Mouse (Mus musculus) cerebral cortex, adult 2 months (tissue): ENCODE results near the gene Mpi.

Source experiments
- WGBS: fragments of 180-500 bp; shearing (Covaris S2); methylation state at CpG from one replicate; pipeline ENCODE4 v1.1.7; 2018; 5-methylcytosine and 5-hydroxymethylcytosine counted together

Gene Mpi

DNA sequence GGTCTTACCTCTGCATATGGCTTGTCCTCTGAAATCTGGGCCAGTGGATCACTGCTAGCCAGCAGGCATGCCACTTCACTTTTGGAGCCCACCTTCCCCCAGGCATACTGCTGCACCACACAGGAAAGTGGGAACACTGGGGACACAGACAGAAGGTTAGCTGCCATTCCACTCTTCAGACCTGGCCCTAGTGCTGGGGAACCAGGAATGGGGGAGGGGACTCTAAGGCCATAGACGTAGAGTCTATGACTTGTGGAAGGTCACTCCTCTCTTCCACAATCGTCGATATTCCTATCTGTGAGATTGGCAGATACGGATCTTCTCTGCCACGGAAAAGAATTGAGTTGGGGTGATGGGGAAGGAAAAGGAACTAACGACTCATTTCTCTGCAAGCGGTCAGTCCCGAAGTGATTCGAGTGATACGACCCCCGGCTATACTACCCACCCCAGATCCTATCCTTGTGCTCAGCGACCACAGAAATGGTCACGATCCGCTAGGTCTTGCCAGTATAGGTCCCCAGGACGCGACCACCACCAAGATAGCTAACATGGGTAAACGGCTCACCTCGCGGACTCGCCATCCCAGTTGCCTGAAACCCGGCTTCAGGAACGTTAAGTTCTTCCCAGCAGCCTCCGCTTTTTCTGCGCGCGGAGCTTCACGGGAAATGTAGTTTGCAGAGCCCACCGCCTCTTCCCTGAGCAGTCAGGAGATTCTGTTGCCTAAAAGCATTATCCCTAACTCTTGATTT, at the start of gene Mpi:
Gene Mpi (minus strand): TSS at position 625 of the 749 bp plus-strand sequence.
- under 1% methylated on average over 28 of the region's 28 CpGs for WGBS

DNA sequence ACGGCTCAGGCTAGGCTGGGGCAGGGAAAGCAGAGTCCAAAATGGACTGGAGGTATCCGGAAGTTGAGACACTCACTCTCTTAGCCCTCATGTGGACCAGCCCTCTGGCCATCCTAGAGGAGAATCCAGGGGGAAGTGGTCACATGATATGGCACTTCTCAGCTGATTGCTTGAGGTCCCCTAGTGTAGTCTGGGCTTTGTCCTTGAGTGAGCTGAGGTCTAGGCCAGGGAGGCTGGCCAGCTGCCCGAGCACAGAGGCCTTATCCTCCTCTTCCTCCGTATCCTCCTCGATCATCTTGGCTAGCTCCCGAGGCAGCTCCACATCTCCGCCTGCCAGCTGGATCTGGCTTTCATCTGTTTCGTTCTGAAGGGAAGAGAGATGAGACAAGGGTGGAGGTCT, 49.5 kb upstream of the Mpi start:
- WGBS = 53% methylated on average over 8 of the region's 8 CpGs

DNA sequence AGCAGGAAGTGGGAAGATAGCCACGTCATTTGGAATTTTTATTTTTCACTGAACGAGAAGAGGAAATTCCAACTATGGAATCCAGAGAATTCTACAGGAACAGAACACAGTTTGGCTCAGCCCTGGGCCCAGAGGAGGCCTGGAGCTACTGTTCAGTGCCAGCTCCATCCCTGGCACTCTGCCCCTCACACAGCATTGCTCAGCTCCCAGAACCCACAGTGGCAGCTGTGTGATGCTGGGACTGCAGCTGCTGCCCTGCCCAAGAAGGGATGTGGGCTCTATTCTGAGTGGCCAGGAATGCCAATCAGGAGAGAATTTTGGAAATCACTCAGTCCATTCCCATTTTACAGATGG, 48.8 kb upstream of the Mpi start:
- WGBS = 17% methylated on average over 2 of the region's 2 CpGs

DNA sequence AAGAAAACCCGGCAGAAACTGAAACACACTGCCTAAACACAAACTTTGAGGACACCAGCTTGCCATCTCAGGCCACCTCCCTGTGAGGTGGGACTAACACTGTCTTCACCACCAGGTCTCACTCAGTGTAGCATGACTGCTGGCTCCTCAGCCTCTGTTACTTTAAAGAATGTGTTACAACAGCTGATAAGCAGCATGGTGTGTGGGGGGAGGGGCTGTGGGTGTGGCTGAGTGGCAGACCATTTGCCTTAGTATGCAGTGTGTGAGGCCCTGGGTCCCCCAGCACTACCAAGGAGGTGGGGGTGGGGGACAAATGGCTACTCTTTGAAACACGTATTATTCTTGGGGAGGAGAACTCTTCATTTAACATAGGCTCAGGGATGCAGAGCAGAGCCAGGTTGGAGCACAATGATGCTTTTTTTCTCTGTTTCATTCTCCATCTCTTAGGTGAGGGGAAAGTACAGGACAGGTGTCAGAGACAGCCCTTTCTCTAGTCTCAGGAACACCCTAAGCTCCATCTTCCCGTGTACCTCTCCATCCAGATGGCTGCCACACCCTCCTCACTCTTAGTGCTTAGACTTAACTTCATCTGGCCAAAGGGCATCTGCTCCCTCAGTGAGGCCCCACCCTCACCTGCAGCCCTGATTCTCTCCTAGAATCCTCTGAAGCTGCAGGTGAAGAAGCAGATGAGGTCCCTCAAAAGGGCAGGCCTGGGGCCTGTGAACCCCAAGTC, 48.2 kb upstream of the Mpi start:
- 50% methylated on average over 3 of the region's 3 CpGs for WGBS

DNA sequence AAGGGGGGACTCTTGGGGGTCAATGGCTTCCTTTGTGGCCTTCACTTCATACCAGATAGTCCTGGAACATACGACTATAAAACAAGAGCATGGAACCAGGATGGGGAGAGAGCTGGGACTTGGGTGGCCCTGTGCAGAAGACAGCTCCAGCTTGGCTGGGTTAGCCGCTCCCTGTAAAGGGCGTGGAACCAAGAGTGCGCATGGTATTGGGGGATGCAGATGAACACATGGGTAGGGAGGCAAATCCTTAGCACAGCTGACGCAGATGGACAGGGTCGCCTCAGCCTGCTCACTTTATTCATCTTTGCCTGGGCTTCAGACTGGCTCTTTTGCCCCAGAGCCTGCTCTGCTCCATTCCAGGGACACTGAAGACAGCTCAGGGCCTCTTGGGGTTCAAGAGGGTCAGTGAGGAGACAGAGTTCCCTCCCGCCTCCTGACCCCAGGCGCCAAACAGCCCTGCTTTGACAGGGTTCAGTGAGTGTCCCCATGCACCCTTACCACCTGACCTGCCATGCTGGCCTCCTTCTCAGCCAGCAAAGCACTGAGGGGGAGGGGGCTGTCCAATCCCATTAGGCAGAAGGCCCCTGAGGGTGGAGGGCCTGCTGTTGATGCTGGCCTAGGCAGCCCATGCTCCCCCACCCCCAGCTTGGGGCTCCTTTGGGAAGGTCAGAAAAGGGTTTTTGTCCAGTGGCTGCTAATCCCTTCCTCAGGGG, 46.4 kb upstream of the Mpi start:
- 75% methylated on average over 8 of the region's 8 CpGs for WGBS

DNA sequence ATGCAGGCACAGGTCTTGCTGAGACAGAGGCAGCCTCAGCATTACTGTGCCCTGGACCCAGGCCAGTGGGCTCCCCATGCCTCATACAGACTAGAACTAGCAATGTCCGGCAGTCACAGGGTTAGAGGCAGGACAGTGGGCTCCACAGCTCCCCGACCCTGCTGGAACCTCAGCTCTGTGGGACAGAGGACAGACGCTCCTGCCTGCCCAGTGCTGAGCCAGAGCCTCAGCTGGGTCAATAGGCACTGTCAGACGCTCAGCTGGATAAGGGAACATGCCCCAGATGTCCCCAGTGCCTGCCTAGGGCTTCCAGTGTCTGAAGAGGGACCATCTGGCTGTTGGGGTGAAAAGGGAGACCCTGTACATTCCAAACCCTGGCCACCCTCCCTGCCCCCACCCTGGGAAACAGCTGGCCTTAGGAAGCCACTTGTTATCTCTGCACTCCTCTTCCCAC, 45.4 kb upstream of the Mpi start:
- 51% methylated on average over 4 of the region's 4 CpGs for WGBS

DNA sequence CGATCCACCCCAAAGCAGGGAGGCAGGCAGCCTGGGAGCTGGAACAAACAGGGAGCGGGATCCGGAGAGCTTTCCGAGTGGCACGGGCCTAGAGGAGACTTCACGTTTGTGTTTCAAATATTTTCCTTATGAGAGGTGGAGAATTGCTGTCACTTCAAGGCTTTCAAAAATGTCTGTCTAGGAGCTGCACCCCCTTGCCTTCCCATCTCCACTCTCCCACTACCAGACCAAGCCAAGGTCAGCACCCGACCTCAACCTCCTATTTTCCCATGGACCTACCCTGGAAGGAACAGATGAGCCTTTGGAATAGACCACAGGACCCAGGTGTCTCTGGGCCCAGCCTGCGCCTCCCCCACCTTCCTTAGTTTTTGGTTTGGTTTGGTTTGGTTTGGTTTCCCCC, 44.7 kb upstream of the Mpi start:
- WGBS = 89% methylated on average over 8 of the region's 8 CpGs

DNA sequence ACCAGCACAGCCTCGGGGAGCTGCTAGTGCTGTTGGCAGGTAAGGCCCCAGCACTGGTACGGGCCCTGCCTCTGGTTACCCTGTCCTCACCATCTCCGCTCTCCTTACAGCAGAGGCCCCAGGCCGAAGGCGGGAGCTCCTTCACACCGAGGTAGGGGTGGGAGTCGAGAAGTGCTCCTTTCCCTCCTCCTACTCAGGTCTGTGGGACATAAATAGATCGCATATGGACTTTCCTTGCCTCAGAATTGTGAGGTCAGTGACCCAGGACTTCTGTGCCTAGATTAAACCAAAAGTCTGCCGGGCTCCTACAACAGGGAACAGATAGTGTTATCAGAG, 41.6 kb upstream of the Mpi start:
- WGBS = 72% methylated on average over 9 of the region's 9 CpGs

DNA sequence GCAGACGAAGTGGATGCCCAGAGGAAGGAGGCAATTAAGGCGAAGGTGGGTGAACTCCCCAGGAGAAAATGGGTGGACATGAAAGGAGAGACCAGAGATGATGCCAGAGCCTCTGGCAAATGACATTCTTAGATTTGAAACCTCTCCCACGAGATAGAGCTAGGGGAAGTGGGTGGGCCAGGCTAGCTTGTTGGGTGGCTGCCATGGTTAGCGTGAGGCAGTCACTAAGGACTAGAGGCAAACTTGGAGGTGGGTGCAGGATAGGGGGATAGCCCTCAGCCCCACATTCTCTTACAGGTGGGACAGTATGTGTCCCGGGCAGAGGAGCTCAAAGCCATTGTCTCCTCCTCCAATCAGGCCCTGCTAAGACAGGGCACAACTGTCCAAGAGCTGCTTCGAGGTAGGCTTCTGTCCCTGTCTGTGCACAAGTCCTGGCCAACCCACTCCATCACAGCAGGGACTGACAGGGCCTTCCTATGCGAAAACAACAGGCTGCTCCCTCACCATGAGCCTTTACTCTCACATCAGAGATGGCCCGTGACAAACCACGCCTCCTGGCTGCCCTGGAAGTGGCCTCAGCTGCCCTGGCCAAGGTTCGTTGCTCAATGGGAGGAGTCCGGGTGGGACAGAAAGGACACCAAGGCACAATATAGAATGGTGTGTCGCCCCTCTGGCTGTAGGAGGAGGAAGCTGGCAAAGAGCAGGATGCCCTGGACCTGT, 41.1 kb upstream of the Mpi start:
- WGBS = 52% methylated on average over 12 of the region's 12 CpGs

DNA sequence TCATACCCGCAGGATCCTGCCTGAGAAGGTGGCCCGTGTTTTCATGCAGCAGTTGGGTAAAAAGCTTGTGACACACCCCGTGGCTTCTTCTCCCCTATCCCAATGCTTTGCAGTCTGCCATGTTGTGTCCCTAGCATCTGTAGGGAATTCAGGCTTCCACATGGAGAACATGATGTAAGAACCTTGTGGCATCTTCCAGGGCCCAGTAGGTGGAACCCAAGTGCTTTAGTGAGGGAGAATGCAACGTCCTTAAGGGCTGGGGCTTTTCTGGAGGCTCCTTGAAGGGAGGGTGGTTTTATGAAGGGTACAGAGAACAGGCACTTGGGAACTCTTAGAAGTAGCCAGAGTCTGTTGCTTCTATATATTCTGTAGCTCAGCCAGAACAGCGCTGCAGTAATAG, 38.2 kb upstream of the Mpi start:
- WGBS = 31% methylated on average over 5 of the region's 5 CpGs

DNA sequence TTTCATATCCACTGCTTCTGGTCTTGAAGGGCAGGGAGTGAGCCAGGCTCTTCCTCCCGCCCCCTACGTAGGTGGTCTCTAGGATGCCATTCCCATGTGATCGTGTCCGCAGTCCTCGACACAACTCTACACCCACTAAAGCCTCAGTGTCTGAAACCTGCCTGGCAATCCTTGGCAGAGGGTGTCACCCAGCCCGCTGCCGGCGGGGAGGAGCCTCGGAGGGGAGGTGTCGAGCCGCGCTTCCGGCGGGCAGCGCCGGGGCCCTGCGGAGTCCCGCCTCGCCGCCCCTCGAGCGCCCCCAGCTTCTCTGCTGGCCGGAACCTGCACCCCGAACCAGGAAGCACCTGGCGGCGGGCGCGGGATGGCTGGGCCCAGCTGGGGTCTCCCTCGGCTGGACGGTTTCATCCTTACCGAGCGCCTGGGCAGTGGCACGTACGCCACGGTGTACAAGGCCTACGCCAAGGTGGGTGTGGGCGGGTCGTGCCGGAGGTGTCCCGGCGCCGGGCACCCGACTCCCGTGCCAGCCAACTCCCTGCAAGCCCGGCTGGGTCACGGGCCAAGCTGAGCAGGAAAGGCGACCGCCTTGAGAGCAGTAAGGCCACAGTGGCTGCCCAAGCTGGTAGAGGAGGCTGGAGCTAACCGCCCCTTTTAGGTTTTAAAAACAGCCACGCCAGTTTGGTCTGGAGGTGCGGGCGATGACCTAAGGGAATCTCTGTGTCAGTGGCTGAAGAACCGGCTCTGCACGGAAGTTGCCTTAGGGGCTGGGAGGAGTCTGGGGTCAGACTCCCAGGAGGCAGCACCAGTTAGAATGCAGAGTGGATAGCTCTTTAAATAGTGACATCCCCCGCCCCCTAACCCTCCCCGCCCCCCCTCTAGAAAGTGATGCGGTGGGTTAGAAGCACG, 36.9 kb upstream of the Mpi start, which contains the start of gene Ulk3:
Gene Ulk3 (plus strand): TSS at position 229 of the 903 bp plus-strand sequence.
- WGBS = under 1% methylated on average over 58 of the region's 58 CpGs

DNA sequence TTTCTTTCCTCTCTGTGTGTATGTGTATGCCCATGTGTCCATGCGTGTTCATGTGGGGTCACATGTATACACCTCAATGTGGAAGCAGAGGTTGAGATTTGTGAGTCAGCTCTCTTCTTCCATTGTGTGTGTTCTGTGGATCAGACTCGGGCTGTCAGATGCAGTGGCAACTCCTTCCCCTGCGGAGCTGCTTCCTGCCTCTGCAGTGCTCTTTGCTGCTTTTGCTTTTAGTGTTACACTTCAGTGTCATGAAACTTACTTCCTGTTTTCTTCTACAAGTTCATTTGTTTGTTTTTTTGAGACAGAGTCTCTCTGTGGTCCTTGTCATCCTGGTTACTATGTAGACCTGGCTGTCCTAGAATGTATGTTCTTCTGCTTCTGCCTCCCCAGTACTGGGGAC, 32.4 kb upstream of the Mpi start:
- WGBS = 81% methylated on average over 3 of the region's 3 CpGs

DNA sequence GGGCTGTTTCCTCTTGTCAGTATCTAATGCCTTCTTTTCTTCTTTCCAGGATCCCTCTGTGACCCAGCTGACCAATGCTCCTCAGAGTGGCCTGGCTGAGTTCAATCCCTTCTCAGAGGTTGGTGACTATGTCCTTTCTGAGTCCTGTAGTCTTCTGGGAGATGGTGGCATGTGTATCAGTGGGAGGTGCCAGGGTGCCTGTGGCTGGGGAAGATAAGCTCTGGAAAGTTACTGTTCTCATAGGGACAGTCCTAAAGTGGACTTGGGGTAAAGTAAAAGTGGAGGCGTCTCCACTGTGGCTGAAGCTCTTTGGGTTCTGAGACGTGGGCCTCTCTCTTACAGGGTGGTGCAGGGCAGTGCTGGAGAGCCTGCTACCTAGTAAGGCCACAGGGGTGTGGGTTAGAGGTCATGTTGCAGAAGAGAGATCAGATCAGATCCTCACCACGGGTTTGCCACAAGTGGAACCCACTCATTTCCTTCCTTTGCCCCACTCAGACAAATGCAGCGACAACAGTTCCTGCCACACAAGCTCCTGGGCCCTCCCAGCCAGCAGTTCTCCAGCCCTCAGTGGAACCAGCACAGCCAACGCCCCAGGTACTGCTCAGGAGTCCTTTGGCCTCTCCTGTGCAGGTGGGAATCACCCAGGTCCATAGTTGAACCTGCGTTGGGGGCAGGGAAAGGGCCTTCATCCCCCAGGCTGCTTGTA, 24.7 kb upstream of the Mpi start:
- WGBS = 86% methylated on average over 6 of the region's 6 CpGs

DNA sequence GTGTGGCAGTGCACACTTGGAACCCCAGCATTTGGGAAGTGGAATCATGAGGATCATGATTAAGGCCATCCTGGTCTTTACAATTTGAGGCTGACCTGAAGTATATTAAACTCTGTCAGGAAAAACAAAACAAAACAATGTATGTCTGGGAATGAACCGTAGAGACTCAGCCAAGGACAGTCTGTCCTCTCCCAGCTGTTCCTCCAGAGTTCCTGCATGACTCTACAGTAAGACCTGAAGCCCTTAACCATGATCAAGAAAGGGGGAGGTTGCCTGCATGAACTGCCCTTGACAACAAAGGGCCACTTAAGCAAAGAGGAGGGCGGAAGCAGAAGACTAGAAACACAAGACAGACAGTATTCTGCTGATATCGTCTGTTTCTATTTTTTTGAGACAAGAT, 23.0 kb upstream of the Mpi start:
- 67% methylated on average over 3 of the region's 3 CpGs for WGBS

DNA sequence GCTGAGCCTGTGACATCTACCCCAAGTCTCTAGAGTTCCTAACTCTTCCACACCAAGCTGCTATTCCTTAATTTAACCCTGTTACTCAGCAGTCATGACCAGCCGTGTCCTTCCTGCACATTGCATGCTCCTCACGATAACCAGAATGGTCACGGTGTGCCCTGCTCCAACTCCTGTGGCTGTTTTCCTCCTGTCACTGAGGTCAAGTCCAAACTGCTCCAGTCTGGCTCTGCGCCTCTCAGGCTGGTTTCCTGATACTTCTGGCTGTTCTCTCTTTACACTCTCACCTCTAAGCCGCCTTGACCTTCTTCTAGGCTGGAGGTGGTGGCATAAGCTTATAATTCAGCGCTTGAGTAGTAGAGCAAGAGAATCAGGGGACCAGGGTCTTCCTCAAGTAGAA, 15.9 kb upstream of the Mpi start:
- WGBS = 86% methylated on average over 6 of the region's 6 CpGs

DNA sequence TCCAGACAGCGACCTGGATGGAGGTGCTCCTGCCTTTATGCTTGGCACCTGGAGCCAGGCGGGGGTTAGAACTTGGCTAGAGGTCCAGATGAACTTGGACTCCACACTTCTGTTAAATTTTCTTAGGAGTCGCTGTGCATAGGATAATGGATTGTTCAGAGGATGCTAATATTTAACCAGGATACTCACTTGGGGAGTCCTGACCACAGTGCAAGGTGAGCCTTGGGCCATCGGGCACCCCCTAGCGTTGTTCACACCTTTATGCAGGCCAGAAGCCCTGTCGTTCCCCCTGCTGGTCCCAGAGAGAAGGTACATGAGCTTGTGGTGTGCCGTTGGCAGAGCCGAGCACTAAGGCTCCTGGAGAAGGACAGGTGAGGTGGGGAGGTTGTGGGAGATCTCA, 14.3 kb upstream of the Mpi start:
- WGBS = 68% methylated on average over 8 of the region's 8 CpGs

DNA sequence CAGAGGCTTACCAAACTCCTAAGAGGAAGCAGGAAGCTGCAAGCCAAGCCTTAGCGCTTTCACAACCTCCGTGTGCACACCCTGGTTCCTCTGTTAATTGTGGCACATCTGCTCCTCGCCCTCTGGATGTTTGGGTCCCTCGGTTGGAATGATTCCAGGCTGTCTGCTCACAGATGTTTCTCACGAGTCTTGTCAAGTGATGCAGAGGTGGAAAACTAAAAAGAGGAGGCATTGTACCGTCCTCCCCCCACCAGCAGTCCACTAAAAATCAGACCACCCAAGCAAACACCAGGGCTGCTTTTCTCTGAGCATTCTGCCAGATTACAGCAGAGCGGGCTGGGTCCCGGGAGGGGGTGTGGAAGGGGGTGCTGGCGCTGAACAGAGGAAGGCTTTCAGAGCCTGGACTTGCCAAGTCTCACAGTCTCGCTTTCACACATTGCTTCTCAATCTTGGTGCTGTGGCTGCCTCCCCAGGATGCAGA, 13.2 kb upstream of the Mpi start:
- 16% methylated on average over 10 of the region's 10 CpGs for WGBS

DNA sequence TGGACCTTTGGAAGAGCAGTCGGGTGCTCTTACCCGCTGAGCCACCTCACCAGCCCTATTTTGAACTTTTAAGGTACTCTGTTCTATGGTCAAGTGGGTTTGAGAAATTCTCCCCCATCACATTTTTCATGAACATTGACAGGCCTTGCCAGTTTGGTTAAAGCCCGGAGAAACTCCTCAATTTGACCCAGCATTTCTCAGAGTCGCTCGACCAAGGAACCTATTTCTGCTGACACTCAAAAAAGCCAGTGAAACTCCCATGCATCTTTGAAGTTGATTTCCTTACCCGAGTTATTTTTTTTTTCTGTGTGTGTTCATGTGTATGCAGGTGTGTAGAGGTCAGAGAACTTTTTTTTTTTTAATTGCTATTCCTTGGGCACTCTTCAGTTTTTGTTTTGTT, 12.0 kb upstream of the Mpi start:
- WGBS = 86% methylated on average over 6 of the region's 6 CpGs

DNA sequence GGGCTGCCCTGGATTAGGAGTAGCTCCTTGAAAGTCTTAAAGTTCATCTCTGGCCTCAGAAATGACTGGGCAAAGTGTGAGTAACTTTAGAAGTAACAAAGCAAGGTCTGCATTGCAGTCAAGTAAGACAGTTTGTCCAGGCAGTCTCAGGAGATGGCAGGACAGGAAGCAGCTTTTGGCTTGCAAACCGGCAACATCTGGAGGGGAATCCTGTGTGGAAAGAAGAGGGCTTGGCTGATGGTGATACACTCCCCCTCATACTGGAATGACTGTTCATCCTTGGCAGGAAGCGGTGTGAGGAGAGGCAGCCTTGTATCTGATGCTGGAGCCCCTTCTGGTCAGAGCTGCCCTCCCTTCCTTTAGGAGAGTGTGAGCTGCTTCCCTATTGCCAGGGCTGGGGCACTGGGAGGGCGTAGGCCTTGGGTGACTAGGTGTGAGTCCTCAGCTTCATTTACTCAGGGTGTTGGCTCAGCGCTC, 10.4 kb upstream of the Mpi start:
- WGBS = 30% methylated on average over 4 of the region's 4 CpGs

DNA sequence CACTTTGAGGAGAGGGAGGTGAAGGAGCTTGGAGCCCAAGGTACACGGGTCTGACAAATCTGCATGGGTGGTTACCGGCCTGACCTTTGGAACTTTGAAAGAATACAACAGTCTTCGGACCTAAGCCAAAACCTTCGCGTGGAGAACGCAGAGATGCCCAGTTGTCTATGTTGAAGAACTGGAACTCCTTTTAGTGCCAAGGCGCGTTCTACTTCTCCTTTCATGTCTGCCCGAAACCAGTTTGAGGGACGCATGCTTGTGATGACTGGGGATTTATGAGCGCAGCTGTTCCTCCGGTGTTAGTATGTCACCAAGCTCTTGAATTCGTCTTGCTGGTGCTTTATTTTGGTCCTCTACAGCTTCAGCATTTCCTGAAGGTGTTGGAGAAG, 9.1 kb upstream of the Mpi start:
- 66% methylated on average over 13 of the region's 13 CpGs for WGBS
